ENCODE assay signal across 7 mouse cellular contexts in genomic region chr12:3235124-3235631, GRCm38 (mm10).
DNase-seq lines count a peak whose midpoint lies in the region; ATAC-seq and TF ChIP-seq lines count a peak whose summit lies in the region.

No protein-coding gene starts in this region.

- H3K4me2 ChIP-seq in embryonic facial prominence, embryonic 11.5 days (ENCODE audit: low read depth, low read length): peak overlapping the region; percentile 14
- peak overlapping the region; percentile 57 for H3K4me2 ChIP-seq in limb, embryonic 12.5 days
- peak overlapping the region; percentile 48 for H3K4me2 ChIP-seq in midbrain, embryonic 15.5 days

- TF ChIP-seq CTCF in kidney, adult 2 months (conservative IDR thresholded peaks at IDR 0.05; ENCODE audit: insufficient read depth, insufficient read length, low read depth, low read length): no peak
- no peak for TF ChIP-seq CTCF in spleen, adult 2 months (IDR thresholded peaks at IDR 0.05; ENCODE audit: extremely low read depth, insufficient read depth, insufficient read length, insufficient replicate concordance)

- peak overlapping the region; percentile 46 for H3K4me3 ChIP-seq in embryonic facial prominence, embryonic 11.5 days (ENCODE audit: low read depth, low read length)
- peak overlapping the region; percentile 93 for H3K4me3 ChIP-seq in kidney, adult 2 months (ENCODE audit: insufficient read depth, low read depth, low read length)
- H3K4me3 ChIP-seq in limb, embryonic 12.5 days (replicated peaks): peak overlapping the region; percentile 57
- H3K4me3 ChIP-seq in midbrain, embryonic 15.5 days: peak overlapping the region; percentile 51
- peak overlapping the region; percentile 61 for H3K4me3 ChIP-seq in spleen, adult 2 months (ENCODE audit: extremely low read depth, insufficient read depth, insufficient read length)

- no peaks in the 10 kb centered on the region for H3K27me3 ChIP-seq in embryonic facial prominence, embryonic 11.5 days (ENCODE audit: control insufficient read depth, insufficient read depth, low read length)
- no peaks in the 10 kb centered on the region for H3K27me3 ChIP-seq in kidney, adult 2 months (replicated peaks; ENCODE audit: control insufficient read depth, insufficient read depth, low read length)
- H3K27me3 ChIP-seq in limb, embryonic 12.5 days: no peaks in the 10 kb centered on the region
- no peaks in the 10 kb centered on the region for H3K27me3 ChIP-seq in midbrain, embryonic 15.5 days (replicated peaks)
- H3K27me3 ChIP-seq in spleen, adult 2 months (ENCODE audit: control insufficient read depth, insufficient read depth, low read length): no peaks in the 10 kb centered on the region

- no peaks in the 10 kb centered on the region; the same call in 1 of the 2 replicates for H3K9me3 ChIP-seq in embryonic facial prominence, embryonic 11.5 days (replicated peaks; ENCODE audit: control insufficient read depth, low read length)
- peaks cover 39% of the 10 kb centered on the region for H3K9me3 ChIP-seq in limb, embryonic 12.5 days
- H3K9me3 ChIP-seq in midbrain, embryonic 15.5 days: no peaks in the 10 kb centered on the region

- peak; percentile 75 for DNase-seq in adrenal gland, postnatal 25 days
- DNase-seq in embryonic facial prominence, embryonic 11.5 days (ENCODE audit: low spot score): peak; percentile 95
- peak; percentile 94 to 98 for DNase-seq in heart, adult 18-20 months
- peak; percentile 99 for DNase-seq in kidney, adult 2 months
- peak; percentile 86 to 98 for DNase-seq in spleen, adult 2 months (ENCODE audit: low read depth in 1 of 2, low spot score in 2 of 2)

- H3K36me3 ChIP-seq in embryonic facial prominence, embryonic 11.5 days (replicated peaks; ENCODE audit: control insufficient read depth, insufficient read depth, low read depth, low read length): peaks cover 13% of the 10 kb centered on the region
- H3K36me3 ChIP-seq in kidney, adult 2 months (ENCODE audit: control insufficient read depth, insufficient read depth, low read length): no peaks in the 10 kb centered on the region
- H3K36me3 ChIP-seq in limb, embryonic 12.5 days: peaks cover 33% of the 10 kb centered on the region
- H3K36me3 ChIP-seq in midbrain, embryonic 15.5 days (replicated peaks): peaks cover 14% of the 10 kb centered on the region; the same call in 1 of the 2 replicates
- H3K36me3 ChIP-seq in spleen, adult 2 months (ENCODE audit: control insufficient read depth, insufficient read depth, low read length): peaks cover 13% of the 10 kb centered on the region

- ATAC-seq in embryonic facial prominence, embryonic 11.5 days (replicated peaks; ENCODE audit: insufficient number of reproducible peaks, low FRiP score, low TSS enrichment, low read depth): peak; percentile 88
- peak; percentile 86 for ATAC-seq in limb, embryonic 12.5 days (ENCODE audit: insufficient number of reproducible peaks, insufficient read depth, low FRiP score, low TSS enrichment, low read depth)
- peak; percentile 91 for ATAC-seq in midbrain, embryonic 15.5 days (replicated peaks)

- peak overlapping the region; percentile 38 for H3K9ac ChIP-seq in embryonic facial prominence, embryonic 11.5 days (replicated peaks; ENCODE audit: low read length)
- 0 out of 2 replicates have a peak overlapping the region, but pooled peaks have one; percentile 53 for H3K9ac ChIP-seq in limb, embryonic 12.5 days (replicated peaks)
- peak overlapping the region; percentile 41 for H3K9ac ChIP-seq in midbrain, embryonic 15.5 days

- H3K27ac ChIP-seq in embryonic facial prominence, embryonic 11.5 days (replicated peaks; ENCODE audit: low read depth, low read length): no peak overlapping the region
- no peak overlapping the region for H3K27ac ChIP-seq in kidney, adult 2 months (ENCODE audit: insufficient read depth, low read depth, low read length)
- H3K27ac ChIP-seq in limb, embryonic 12.5 days: peak overlapping the region; percentile 64; the same call in 1 of the 2 replicates
- H3K27ac ChIP-seq in midbrain, embryonic 15.5 days: peak overlapping the region; percentile 87
- no peak overlapping the region for H3K27ac ChIP-seq in spleen, adult 2 months (ENCODE audit: insufficient read depth, low read length)

- H3K4me1 ChIP-seq in embryonic facial prominence, embryonic 11.5 days (ENCODE audit: control insufficient read depth, insufficient read depth, low read length): no peaks in the 10 kb centered on the region
- peaks cover 3% of the 10 kb centered on the region; the same call in 1 of the 2 replicates for H3K4me1 ChIP-seq in kidney, adult 2 months (ENCODE audit: control insufficient read depth, insufficient read depth, low read length)
- H3K4me1 ChIP-seq in limb, embryonic 12.5 days (replicated peaks): no peaks in the 10 kb centered on the region; the same call in 1 of the 2 replicates
- H3K4me1 ChIP-seq in midbrain, embryonic 15.5 days: peaks cover 6% of the 10 kb centered on the region; the same call in 1 of the 2 replicates
- H3K4me1 ChIP-seq in spleen, adult 2 months (ENCODE audit: control insufficient read depth, insufficient read depth, insufficient read length): no peaks in the 10 kb centered on the region

- TF ChIP-seq POLR2A in kidney, adult 2 months (IDR thresholded peaks at IDR 0.05; ENCODE audit: low read depth, low read length): peak; percentile 67
- peak; percentile 76 for TF ChIP-seq POLR2A in spleen, adult 2 months (IDR thresholded peaks at IDR 0.05; ENCODE audit: low read depth, low read length)

- WGBS in embryonic facial prominence, embryonic 11.5 days: 36% methylated on average over 36 of the region's 36 CpGs
- WGBS in kidney, adult 2 months: 32% methylated on average over 36 of the region's 36 CpGs
- WGBS in limb, embryonic 12.5 days: 25% methylated on average over 36 of the region's 36 CpGs
- WGBS in midbrain, embryonic 15.5 days: 27% methylated on average over 36 of the region's 36 CpGs
- WGBS in spleen, adult 2 months: 25% methylated on average over 35 of the region's 36 CpGs

Comparison
In these comparisons a context has a peak if more than half of its experiments do, and no peak if none do; other contexts are left out.
1. H3K27ac ChIP-seq: peak in limb, embryonic 12.5 days (single experiment) and midbrain, embryonic 15.5 days (single experiment); none in embryonic facial prominence, embryonic 11.5 days (single experiment), kidney, adult 2 months (single experiment) and spleen, adult 2 months (single experiment).
2. Peak in every context shown above with its lines, with median percentiles within 50 percentile points of each other: DNase-seq, ATAC-seq, H3K4me2 ChIP-seq, H3K4me3 ChIP-seq and H3K9ac ChIP-seq.